Mouse (Mus musculus): ENCODE results near the gene Olfr1317.

The Olfr1317 gene

GRCm38 (mm10) chr2:112140029-112140428 is at the start of gene Olfr1317:
Olfr1317 (plus strand) TSS chr2:112140329.
- DNase-seq (ENCODE audit: low read depth, low spot score): no peak

GRCm38 (mm10) chr2:112096681-112097080 is 43.4 kb upstream of the Olfr1317 start, which contains the start of gene Olfr1314:
Olfr1314 (minus strand) TSS chr2:112096781.
- DNase-seq (ENCODE audit: low read depth, low spot score): no peak

- DNase-seq (ENCODE audit: low read depth, low spot score): no peak
Measured at GRCm38 (mm10) chr2:112115340-112115739, 24.8 kb upstream of the Olfr1317 start, which contains the start of gene Olfr1315-ps1. Olfr1315-ps1 (minus strand) TSS chr2:112115440.

GRCm38 (mm10) chr2:112134877-112135276 is 5.3 kb upstream of the Olfr1317 start, which contains the start of gene Olfr1316:
Olfr1316 (minus strand) TSS chr2:112134977.
- no peak for DNase-seq (ENCODE audit: low read depth, low spot score)

- DNase-seq (ENCODE audit: low read depth, low spot score): no peak
Measured at GRCm38 (mm10) chr2:112153898-112154297, 13.8 kb downstream of the Olfr1317 start, which contains the start of gene Olfr1318. Olfr1318 (plus strand) TSS chr2:112154198.

All from R1 (cell line).